Mouse (Mus musculus): ENCODE measurements around the gene Utp14b.
A peak's percentile ranks its signal among the peaks of the same experiment; 100 is the strongest.

Utp14b gene

GRCm38 (mm10) chr1:78702282-78702963 lies 44.6 kb downstream of the Utp14b start:
- H3K27me3 ChIP-seq (ENCODE audit: control insufficient read depth, insufficient read depth, low read length, poor library complexity, severe bottlenecking): no peaks in the 10 kb centered on the region
- H3K36me3 ChIP-seq (ENCODE audit: control insufficient read depth, insufficient read depth, low read length, poor library complexity, severe bottlenecking): 0 out of 2 replicates have a peak, but pooled peaks cover 2% of the 10 kb centered on the region
- DNase-seq (ENCODE audit: low read depth, low spot score): no peak

- Histone ChIP-seq H3K27me3 (ENCODE audit: control insufficient read depth, insufficient read depth, low read length, poor library complexity, severe bottlenecking) (no peaks in the 10 kb centered on the region), H3K36me3 (ENCODE audit: control insufficient read depth, insufficient read depth, low read length, poor library complexity, severe bottlenecking) (0 out of 2 replicates have a peak, but pooled peaks cover 2% of the 10 kb centered on the region)
- peak; percentile 63 for DNase-seq (ENCODE audit: low read depth, low spot score)
Measured at GRCm38 (mm10) chr1:78702964-78703285, 45.1 kb downstream of the Utp14b start.

- DNase-seq (ENCODE audit: low read depth, low spot score): no peak
- Histone ChIP-seq H3K27me3 (ENCODE audit: control insufficient read depth, insufficient read depth, low read length, poor library complexity, severe bottlenecking) (no peaks in the 10 kb centered on the region), H3K36me3 (ENCODE audit: control insufficient read depth, insufficient read depth, low read length, poor library complexity, severe bottlenecking) (no peaks in the 10 kb centered on the region)
Measured at GRCm38 (mm10) chr1:78706338-78706737, 48.5 kb downstream of the Utp14b start.

- no peaks in the 10 kb centered on the region for H3K36me3 ChIP-seq (ENCODE audit: control insufficient read depth, insufficient read depth, low read length, poor library complexity, severe bottlenecking)
- peak; percentile 41 for DNase-seq (ENCODE audit: low read depth, low spot score)
- no peaks in the 10 kb centered on the region for H3K27me3 ChIP-seq (ENCODE audit: control insufficient read depth, insufficient read depth, low read length, poor library complexity, severe bottlenecking)
Measured at GRCm38 (mm10) chr1:78707280-78707679, 49.4 kb downstream of the Utp14b start.

- no peak for DNase-seq (ENCODE audit: low read depth, low spot score)
- H3K36me3 ChIP-seq (ENCODE audit: control insufficient read depth, insufficient read depth, low read length, poor library complexity, severe bottlenecking): no peaks in the 10 kb centered on the region
- no peaks in the 10 kb centered on the region for H3K27me3 ChIP-seq (ENCODE audit: control insufficient read depth, insufficient read depth, low read length, poor library complexity, severe bottlenecking)
Measured at GRCm38 (mm10) chr1:78710026-78710425, 52.2 kb downstream of the Utp14b start.

- Histone ChIP-seq H3K27me3 (ENCODE audit: control insufficient read depth, insufficient read depth, low read length, poor library complexity, severe bottlenecking) (no peaks in the 10 kb centered on the region), H3K36me3 (ENCODE audit: control insufficient read depth, insufficient read depth, low read length, poor library complexity, severe bottlenecking) (no peaks in the 10 kb centered on the region)
- no peak for DNase-seq (ENCODE audit: low read depth, low spot score)
Measured at GRCm38 (mm10) chr1:78710613-78711329, 52.9 kb downstream of the Utp14b start.
